Mouse (Mus musculus) stomach, postnatal 0 days (tissue): ENCODE measurements around the gene Crim1. TPM values are rescaled to one million over a fixed set of nuclear protein-coding genes. Genes with fewer than 3 reads are reported as not detected.

Experiments used
- ATAC-seq: fragments of 200-750 bp; cut with Nextera tagmentation; 2 replicates; pipeline ENCODE4 v1.8.0; 2017; ENCODE audit not compliant: low FRiP score, low TSS enrichment
- DNase-seq: peaks from one replicate; pipeline ENCODE4 v3.0.0-alpha.2; 2016; ENCODE audit warnings: low spot score
- H3K27ac ChIP-seq: fragments of 300-500 bp; sonication (generic); replicated peaks from 2 replicates; pipeline ENCODE4 v1.5.1; 2014; ENCODE audit warnings: mild to moderate bottlenecking, control low read depth
- H3K27me3 ChIP-seq: fragments of 300-500 bp; sonication (generic); 2 replicates; pipeline ENCODE4 v1.6.1; 2014; ENCODE audit warnings: low read length; ENCODE audit not compliant: control insufficient read depth, insufficient read depth
- H3K36me3 ChIP-seq: fragments of 300-500 bp; sonication (generic); 2 replicates; pipeline ENCODE4 v1.6.1; 2014; ENCODE audit warnings: low read length, mixed read lengths; ENCODE audit not compliant: control insufficient read depth, insufficient read depth
- H3K4me1 ChIP-seq: fragments of 300-500 bp; sonication (generic); replicated peaks from 2 replicates; pipeline ENCODE4 v1.6.1; 2014; ENCODE audit warnings: antibody characterized with exemption; ENCODE audit not compliant: control insufficient read depth, insufficient read depth
- H3K4me2 ChIP-seq: fragments of 300-500 bp; sonication (generic); replicated peaks from 2 replicates; pipeline ENCODE4 v1.6.1; 2014; ENCODE audit warnings: low read depth, mild to moderate bottlenecking, control low read depth, moderate library complexity
- H3K4me3 ChIP-seq: fragments of 300-500 bp; sonication (generic); 2 replicates; pipeline ENCODE4 v1.5.1; 2014; ENCODE audit warnings: low read depth, low read length, control low read depth
- H3K9ac ChIP-seq: fragments of 300-500 bp; sonication (generic); 2 replicates; pipeline ENCODE4 v1.6.1; 2014; ENCODE audit warnings: mild to moderate bottlenecking, low read length, control low read depth, mixed read lengths
- H3K9me3 ChIP-seq: fragments of 300-500 bp; sonication (generic); 2 replicates; pipeline ENCODE4 v1.6.1; 2016; ENCODE audit warnings: low read length; ENCODE audit not compliant: control insufficient read depth
- CTCF ChIP-seq: IDR thresholded peaks from 2 replicates; pipeline ENCODE4 v1.5.1; 2016; ENCODE audit warnings: antibody characterized with exemption, low read depth, mild to moderate bottlenecking, moderate library complexity
- EP300 ChIP-seq: optimal IDR thresholded peaks from 2 replicates; pipeline ENCODE3; 2016; ENCODE audit warnings: antibody characterized with exemption
- WGBS: fragments of 180-500 bp; shearing (Covaris S2); extraction: QIAGEN DNeasy Blood & Tissue Kit; methylation state at CpG from one replicate; pipeline ENCODE4 v1.1.7; 2014; 5-methylcytosine and 5-hydroxymethylcytosine counted together
- polyA plus RNA-seq: library from polyadenylated mRNA; unstranded; fragments of >200 nt; fragmentation: Nextera tagmentation; extraction: Ambion mirVana; gene quantifications from 2 replicates; pipeline ENCODE4 v1.2.1, GENCODE M21; 2015

Crim1 gene
- polyA plus RNA-seq, 1 experiment from 2014 or later: 5.1 TPM

GRCm38 (mm10) chr17:78392401-78393087 lies 192.5 kb downstream of the Crim1 start:
- Histone ChIP-seq H3K4me2 (no peak overlapping the region), H3K9me3 (no peaks in the 10 kb centered on the region), H3K27me3 (no peaks in the 10 kb centered on the region), H3K27ac (no peak overlapping the region), H3K36me3 (no peaks in the 10 kb centered on the region), H3K4me1 (no peaks in the 10 kb centered on the region), H3K9ac (no peak overlapping the region), H3K4me3 (no peak overlapping the region)
- no peak for TF ChIP-seq CTCF
- no peak for TF ChIP-seq EP300
- 57% methylated on average over 9 of the region's 9 CpGs for WGBS
- DNase-seq: no peak
- ATAC-seq: no peak

DNA sequence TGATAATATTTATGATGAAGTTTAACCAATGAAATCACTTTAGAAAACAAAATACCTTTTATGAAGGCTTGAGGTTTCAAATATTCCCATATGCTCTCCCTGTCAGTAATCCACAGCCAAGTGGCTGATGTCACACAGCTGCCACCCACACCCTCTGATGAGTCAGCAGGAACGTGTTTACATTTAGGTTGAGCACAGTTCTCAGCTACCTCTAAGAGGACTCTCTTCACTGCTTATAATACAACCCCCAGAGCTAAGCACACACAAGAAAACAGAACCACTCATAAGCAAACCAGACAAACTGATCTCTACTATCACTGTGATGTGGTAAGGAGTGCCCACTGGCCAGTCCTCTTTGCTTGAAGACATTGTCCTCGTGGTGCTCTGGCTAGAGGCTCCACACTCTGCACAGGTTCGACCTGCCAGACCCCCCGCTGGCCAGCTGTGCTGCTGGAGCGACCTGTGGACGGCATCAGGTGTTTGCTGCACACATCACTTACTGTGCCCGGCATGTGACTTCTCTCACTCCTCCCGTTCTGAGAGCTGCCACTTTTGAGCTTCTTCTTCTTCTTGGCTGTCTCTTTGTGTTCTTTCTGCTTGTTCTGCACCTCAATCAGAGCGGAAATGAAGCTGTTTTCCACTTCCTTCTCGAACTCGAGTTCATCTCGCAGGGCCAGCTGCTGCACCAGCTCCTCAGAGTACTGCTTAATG lies 200.2 kb downstream of the Crim1 start:
- Histone ChIP-seq H3K27ac (no peak overlapping the region), H3K36me3 (peaks cover 2% of the 10 kb centered on the region; the same call in 1 of the 2 replicates), H3K4me2 (no peak overlapping the region), H3K9me3 (no peaks in the 10 kb centered on the region), H3K4me3 (no peak overlapping the region), H3K27me3 (no peaks in the 10 kb centered on the region), H3K4me1 (no peaks in the 10 kb centered on the region), H3K9ac (no peak overlapping the region)
- TF ChIP-seq CTCF (no peak), EP300 (no peak)
- ATAC-seq (peak; percentile 90), DNase-seq (peak; percentile 46)
- 56% methylated on average over 12 of the region's 12 CpGs for WGBS

DNA sequence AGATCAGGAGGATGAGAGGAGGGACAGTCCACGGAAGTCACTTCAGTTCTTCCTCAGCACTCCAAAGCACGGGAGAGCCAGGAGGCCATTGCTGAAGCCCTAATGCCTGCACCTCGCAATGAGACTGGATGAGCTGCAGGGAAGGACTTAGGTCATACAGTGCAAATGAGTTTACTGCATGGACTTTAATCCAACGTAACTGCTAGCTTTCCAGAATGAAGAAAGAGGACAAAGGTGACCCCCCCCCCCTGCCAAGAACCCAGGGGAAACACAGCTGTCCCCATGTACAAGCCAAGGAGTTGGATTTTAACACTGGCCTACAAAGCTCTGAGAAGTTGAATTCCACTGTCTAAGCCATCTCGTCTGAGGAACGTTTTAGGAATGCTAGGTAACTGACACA lies 201.3 kb downstream of the Crim1 start:
- no peaks in the 10 kb centered on the region for H3K4me1 ChIP-seq
- no peak for ATAC-seq
- no peak overlapping the region for H3K4me2 ChIP-seq
- TF ChIP-seq CTCF (no peak), EP300 (no peak)
- peaks cover 2% of the 10 kb centered on the region; the same call in 1 of the 2 replicates for H3K36me3 ChIP-seq
- no peak overlapping the region for H3K27ac ChIP-seq
- WGBS: 61% methylated on average over 6 of the region's 6 CpGs
- no peaks in the 10 kb centered on the region for H3K27me3 ChIP-seq
- no peak overlapping the region for H3K4me3 ChIP-seq
- no peaks in the 10 kb centered on the region for H3K9me3 ChIP-seq
- H3K9ac ChIP-seq: no peak overlapping the region
- no peak for DNase-seq

DNA sequence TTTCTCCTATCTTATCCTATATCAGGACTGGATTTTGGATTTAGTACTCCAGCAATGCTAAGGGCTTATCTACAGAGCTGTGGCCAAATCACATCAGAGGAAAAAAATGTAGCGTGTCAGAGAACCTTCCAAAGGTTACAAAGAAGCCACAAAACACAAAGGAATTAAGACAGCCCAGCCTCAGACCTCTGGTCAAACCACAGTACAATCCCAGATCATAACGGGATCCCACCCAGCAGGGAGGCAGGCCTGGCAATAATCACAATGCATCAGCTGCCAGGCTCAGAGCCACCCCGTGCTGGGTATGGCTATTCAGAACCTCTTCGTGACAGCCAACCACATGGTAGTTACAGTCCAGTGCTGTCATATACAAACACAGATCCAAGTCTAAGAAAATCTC lies 201.7 kb downstream of the Crim1 start:
- no peak for ATAC-seq

GRCm38 (mm10) chr17:78402174-78402573 lies 202.1 kb downstream of the Crim1 start:
- H3K9me3 ChIP-seq: no peaks in the 10 kb centered on the region
- H3K4me3 ChIP-seq: no peak overlapping the region
- H3K27me3 ChIP-seq: no peaks in the 10 kb centered on the region
- ATAC-seq: no peak
- H3K4me2 ChIP-seq: no peak overlapping the region
- peak overlapping the region; percentile 40; the same call in 1 of the 2 replicates for H3K27ac ChIP-seq
- TF ChIP-seq CTCF (no peak), EP300 (no peak)
- H3K36me3 ChIP-seq: peaks cover 2% of the 10 kb centered on the region; the same call in 1 of the 2 replicates
- H3K4me1 ChIP-seq: no peaks in the 10 kb centered on the region
- 50% methylated on average over 6 of the region's 6 CpGs for WGBS
- no peak overlapping the region for H3K9ac ChIP-seq
- no peak for DNase-seq

More for the DNA sequence above, 201.7 kb downstream of the Crim1 start:
- H3K4me3 ChIP-seq: no peak overlapping the region
- no peak overlapping the region for H3K9ac ChIP-seq
- H3K4me2 ChIP-seq: no peak overlapping the region
- no peaks in the 10 kb centered on the region for H3K9me3 ChIP-seq
- no peak overlapping the region for H3K27ac ChIP-seq
- DNase-seq: no peak
- no peaks in the 10 kb centered on the region for H3K27me3 ChIP-seq
- no peaks in the 10 kb centered on the region for H3K4me1 ChIP-seq
- TF ChIP-seq EP300 (no peak), CTCF (no peak)
- 44% methylated on average over 4 of the region's 4 CpGs for WGBS
- H3K36me3 ChIP-seq: peaks cover 2% of the 10 kb centered on the region; the same call in 1 of the 2 replicates

- no peaks in the 10 kb centered on the region for H3K4me1 ChIP-seq
Measured at GRCm38 (mm10) chr17:78403229-78403628, 203.2 kb downstream of the Crim1 start.

More at GRCm38 (mm10) chr17:78403229-78403628, 203.2 kb downstream of the Crim1 start:
- Histone ChIP-seq H3K9me3 (no peaks in the 10 kb centered on the region), H3K36me3 (peaks cover 4% of the 10 kb centered on the region), H3K4me3 (no peak overlapping the region), H3K27ac (no peak overlapping the region), H3K9ac (no peak overlapping the region), H3K4me2 (no peak overlapping the region), H3K27me3 (no peaks in the 10 kb centered on the region)
- 61% methylated on average over 4 of the region's 4 CpGs for WGBS
- DNase-seq: no peak
- no peak for TF ChIP-seq EP300
- no peak for TF ChIP-seq CTCF
- ATAC-seq: no peak
